Mouse (Mus musculus) macrophage (primary cell): Measurements from ENCODE around the gene Atad2b. TPM values are rescaled to one million over a fixed set of nuclear protein-coding genes. Genes with fewer than 3 reads are reported as not detected.

Experiments used
- H3K27ac ChIP-seq: fragments of 350-480 bp; formaldehyde crosslinking; 2 replicates; pipeline ENCODE4 v1.9.0; 2021
- H3K36me3 ChIP-seq: fragments of 350-480 bp; formaldehyde crosslinking; 2 replicates; pipeline ENCODE4 v1.9.0; 2021; ENCODE audit errors: inconsistent target
- H3K4me3 ChIP-seq: fragments of 350-480 bp; formaldehyde crosslinking; 2 replicates; pipeline ENCODE4 v1.9.0; 2021; ENCODE audit errors: inconsistent target
- H3K79me2 ChIP-seq: fragments of 350-480 bp; formaldehyde crosslinking; 2 replicates; pipeline ENCODE4 v1.9.0; 2021; ENCODE audit errors: inconsistent target
- WGBS: methylation state at CpG from one replicate; pipeline ENCODE4 v1.1.7; 2026; ENCODE audit warnings: inconsistent platforms; ENCODE audit not compliant: missing documents; 5-methylcytosine and 5-hydroxymethylcytosine counted together
- polyA plus RNA-seq: library from polyadenylated mRNA; stranded (reverse); fragments of 250-400 nt; gene quantifications from 3 replicates; pipeline ENCODE4 v1.2.4, GENCODE M21; 2018; ENCODE audit warnings: inconsistent platforms

The Atad2b gene
- polyA plus RNA-seq, 1 experiment from 2014 or later: 8.1 TPM

- H3K4me3 ChIP-seq: no peak overlapping the region
- H3K27ac ChIP-seq: no peak overlapping the region
- H3K79me2 ChIP-seq: no peaks in the 10 kb centered on the region
- H3K36me3 ChIP-seq: no peaks in the 10 kb centered on the region
- 88% methylated on average over 12 of the region's 12 CpGs for WGBS
Measured at GRCm38 (mm10) chr12:5073191-5073590, 156.0 kb downstream of the Atad2b start.

- Histone ChIP-seq H3K79me2 (no peaks in the 10 kb centered on the region), H3K27ac (no peak overlapping the region), H3K36me3 (no peaks in the 10 kb centered on the region), H3K4me3 (no peak overlapping the region)
- 100% methylated on average over 3 of the region's 4 CpGs for WGBS
Measured at GRCm38 (mm10) chr12:5081480-5081879, 164.3 kb downstream of the Atad2b start.

GRCm38 (mm10) chr12:5084714-5085113 lies 167.6 kb downstream of the Atad2b start:
- 94% methylated on average over 5 of the region's 5 CpGs for WGBS
- H3K79me2 ChIP-seq: no peaks in the 10 kb centered on the region
- no peak overlapping the region for H3K4me3 ChIP-seq
- H3K36me3 ChIP-seq: no peaks in the 10 kb centered on the region
- no peak overlapping the region for H3K27ac ChIP-seq

GRCm38 (mm10) chr12:5087787-5088519 lies 170.8 kb downstream of the Atad2b start:
- WGBS: 53% methylated on average over 10 of the region's 10 CpGs
- Histone ChIP-seq H3K79me2 (no peaks in the 10 kb centered on the region), H3K27ac (no peak overlapping the region), H3K4me3 (no peak overlapping the region), H3K36me3 (no peaks in the 10 kb centered on the region)

- no peak overlapping the region for H3K4me3 ChIP-seq
- no peaks in the 10 kb centered on the region for H3K79me2 ChIP-seq
- no peak overlapping the region for H3K27ac ChIP-seq
- 80% methylated on average over 1 of the region's 1 CpGs for WGBS
- no peaks in the 10 kb centered on the region for H3K36me3 ChIP-seq
Measured at GRCm38 (mm10) chr12:5088639-5089038, 171.5 kb downstream of the Atad2b start.

Other genes with a start within 250 kb of the Atad2b start
- gene Fam228a, start 178.9 kb upstream of the Atad2b start, polyA plus RNA-seq: not detected in 3 replicates
- gene Pfn4, start 148.3 kb upstream of the Atad2b start, polyA plus RNA-seq: 0.16 TPM in 1 of 3 replicates, not detected in the others
- 0.11 TPM in 1 of 3 replicates, not detected in the others for gene Fam228b, start 148.1 kb upstream of the Atad2b start, polyA plus RNA-seq
- gene Sf3b6, start 99.8 kb upstream of the Atad2b start, polyA plus RNA-seq: 67.0 to 113 TPM (median 95.3 TPM) in 3 replicates
- gene Fkbp1b, start 75.8 kb upstream of the Atad2b start, polyA plus RNA-seq: 20.7 to 32.7 TPM (median 26.6 TPM) in 3 replicates
- gene Wdcp, start 74.0 kb upstream of the Atad2b start, polyA plus RNA-seq: 3.4 to 8.2 TPM (median 3.6 TPM) in 3 replicates
- 0.16 to 0.47 TPM (median 0.25 TPM) in 3 replicates for gene Mfsd2b, start 43.0 kb upstream of the Atad2b start, polyA plus RNA-seq
- 13.7 to 25.7 TPM (median 17.9 TPM) in 3 replicates for gene Ubxn2a, start 9.6 kb upstream of the Atad2b start, polyA plus RNA-seq